Mouse (Mus musculus) liver, adult (tissue): ENCODE measurements around the gene Exoc4.

Source experiments
- GATA4 ChIP-seq: IDR thresholded peaks from 2 replicates; pipeline ENCODE4 v1.6.1; 2014; ENCODE audit warnings: mild to moderate bottlenecking, low read length; ENCODE audit not compliant: insufficient replicate concordance

Exoc4 gene

DNA sequence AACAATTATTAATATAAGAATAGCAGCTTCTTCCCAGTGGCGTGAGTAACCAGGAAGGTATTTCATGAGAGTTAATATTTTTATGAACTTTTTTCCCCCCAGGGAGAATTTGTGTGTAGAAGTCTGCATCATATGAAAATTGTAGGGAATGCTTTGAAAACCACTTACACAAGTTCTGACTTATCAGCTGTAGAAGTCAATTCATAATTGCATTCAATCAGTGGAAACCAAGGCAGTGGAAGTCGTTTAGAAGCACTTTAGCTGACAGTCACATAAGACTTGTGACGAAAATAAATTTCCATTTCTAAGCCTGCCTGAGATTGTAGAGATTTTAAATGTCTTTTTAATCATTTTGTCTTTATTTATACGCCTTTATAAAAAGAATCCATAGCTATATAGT, 35.1 kb downstream of the Exoc4 start:
- no peak for TF ChIP-seq GATA4

- TF ChIP-seq GATA4, result no peak
Observed at GRCm38 (mm10) chr6:33286376-33286775, 37.5 kb downstream of the Exoc4 start.

DNA sequence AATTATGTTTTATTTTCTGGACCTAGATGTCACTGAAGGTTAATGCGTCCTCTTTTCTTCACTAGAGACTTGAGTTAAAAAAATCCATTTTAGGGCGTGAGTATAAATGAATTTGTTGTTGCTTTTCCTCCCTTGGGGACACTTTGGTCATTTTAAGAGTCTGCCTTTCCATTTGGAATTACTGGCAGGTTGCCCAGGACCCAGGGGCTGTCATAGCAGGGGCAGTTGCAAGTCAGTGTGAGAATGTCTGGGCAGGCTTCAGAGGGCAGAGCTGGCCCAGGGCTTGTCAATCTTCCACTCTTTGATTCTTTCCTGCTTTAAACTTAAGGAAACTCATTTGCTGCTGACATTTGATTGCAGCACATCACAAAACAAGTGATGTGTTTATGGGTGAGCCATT, 45.7 kb downstream of the Exoc4 start:
- TF ChIP-seq GATA4, result no peak

GRCm38 (mm10) chr6:33297566-33297965, 48.7 kb downstream of the Exoc4 start:
- no peak for TF ChIP-seq GATA4

GRCm38 (mm10) chr6:33298768-33299167, 49.9 kb downstream of the Exoc4 start:
- TF ChIP-seq GATA4, result no peak

DNA sequence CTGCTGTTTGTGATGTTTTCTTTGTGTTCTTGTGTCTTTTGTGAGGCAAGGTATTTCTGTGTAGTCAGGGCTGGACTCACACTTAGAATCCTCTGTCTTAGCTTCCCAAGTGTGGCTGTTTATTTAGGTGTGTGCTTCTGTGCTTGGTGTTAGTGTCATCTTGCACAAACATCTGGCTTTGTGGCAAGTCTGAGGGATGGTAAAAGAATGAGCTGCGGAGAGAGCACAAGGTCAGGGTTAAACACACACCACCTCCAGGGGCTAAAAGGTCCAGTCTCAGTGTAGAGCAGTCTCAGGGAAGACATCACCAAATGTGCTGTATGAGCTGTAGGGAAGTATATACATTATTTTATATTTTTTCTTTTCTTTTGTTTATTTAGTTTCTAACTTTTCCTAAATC, 57.1 kb downstream of the Exoc4 start:
- no peak for TF ChIP-seq GATA4

DNA sequence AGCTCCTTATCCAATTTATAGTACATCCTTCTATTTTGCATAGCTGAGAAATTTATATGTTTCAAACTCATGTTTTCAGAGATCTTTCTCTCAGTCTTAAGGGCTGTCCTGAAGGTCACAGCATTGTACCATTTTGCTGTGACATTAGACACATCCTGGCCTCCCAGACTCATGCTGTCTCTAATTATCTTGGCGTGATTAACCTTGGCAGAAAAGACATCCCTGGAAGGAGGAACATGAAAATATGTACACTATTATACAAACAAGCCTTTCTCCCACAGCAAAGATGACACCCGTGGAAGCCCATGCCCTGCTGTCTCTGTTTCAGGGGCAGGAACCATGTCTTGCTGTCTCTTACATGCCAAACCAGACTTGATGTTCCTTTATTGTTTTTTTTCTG, 59.8 kb downstream of the Exoc4 start:
- TF ChIP-seq GATA4, result no peak

- no peak for TF ChIP-seq GATA4
Observed at GRCm38 (mm10) chr6:33310486-33310885, 61.6 kb downstream of the Exoc4 start.

DNA sequence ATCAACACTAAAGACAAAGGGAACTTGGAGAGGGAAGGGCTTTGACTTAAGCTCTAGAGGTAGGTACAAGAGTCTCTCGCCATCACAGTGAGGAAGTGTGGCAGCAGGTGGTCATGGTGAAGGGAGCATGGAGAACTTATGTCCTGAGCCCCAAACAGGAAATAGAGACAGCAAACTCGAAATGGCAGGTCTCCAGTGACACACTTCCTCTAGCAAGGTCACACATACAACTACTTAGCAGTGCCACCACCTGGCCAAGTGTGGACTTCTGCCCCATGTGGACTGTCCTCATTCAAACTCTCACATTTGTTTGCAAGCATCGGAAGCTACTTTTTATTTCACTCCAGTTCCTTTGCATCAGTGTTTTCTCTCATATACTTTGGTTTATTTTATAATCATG, 74.0 kb downstream of the Exoc4 start:
- no peak for TF ChIP-seq GATA4

GRCm38 (mm10) chr6:33323386-33323785, 74.5 kb downstream of the Exoc4 start:
- no peak for TF ChIP-seq GATA4

DNA sequence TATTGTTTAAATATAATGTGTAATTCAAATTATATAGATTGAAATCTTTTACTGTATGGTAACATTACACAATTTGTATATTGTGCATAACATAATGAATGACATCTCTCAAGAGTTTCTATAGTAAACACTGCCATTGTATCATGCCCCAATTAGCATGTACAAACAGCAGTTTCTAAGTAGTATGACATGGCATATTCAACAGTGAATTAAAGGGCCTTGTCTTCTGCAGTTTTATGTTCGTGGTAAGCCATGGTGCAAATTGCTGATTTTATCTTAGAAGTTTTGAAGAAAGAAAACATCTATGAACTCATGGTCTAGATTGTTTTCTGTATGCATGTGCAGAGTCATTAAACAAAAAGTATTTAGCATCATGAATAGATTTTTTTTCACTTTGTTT, 79.4 kb downstream of the Exoc4 start:
- TF ChIP-seq GATA4, result no peak

- TF ChIP-seq GATA4, result no peak
Observed at GRCm38 (mm10) chr6:33347088-33347775, 98.3 kb downstream of the Exoc4 start.

DNA sequence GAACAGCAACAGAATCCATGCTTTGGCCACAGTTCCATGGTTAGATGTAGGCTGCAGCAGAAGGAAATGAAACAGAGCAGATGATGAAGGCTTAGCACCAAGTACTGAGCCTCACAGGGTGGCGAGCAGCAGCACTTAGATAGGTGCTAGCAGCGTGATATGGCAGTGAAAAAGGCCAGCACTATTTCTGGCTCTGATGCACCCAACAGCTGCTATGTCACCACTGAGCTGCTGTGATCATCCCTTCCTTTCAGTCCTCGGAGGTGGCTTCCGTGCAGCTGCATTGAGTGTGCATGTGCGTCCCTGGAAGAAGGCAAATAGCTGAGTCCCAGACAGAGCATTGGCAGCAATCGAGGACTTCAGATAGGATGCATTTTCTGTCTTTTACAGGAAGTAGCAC, 112.7 kb downstream of the Exoc4 start:
- no peak for TF ChIP-seq GATA4

GRCm38 (mm10) chr6:33380517-33380916, 131.6 kb downstream of the Exoc4 start:
- no peak for TF ChIP-seq GATA4

- TF ChIP-seq GATA4, result no peak
Observed at GRCm38 (mm10) chr6:33382176-33382575, 133.3 kb downstream of the Exoc4 start.

DNA sequence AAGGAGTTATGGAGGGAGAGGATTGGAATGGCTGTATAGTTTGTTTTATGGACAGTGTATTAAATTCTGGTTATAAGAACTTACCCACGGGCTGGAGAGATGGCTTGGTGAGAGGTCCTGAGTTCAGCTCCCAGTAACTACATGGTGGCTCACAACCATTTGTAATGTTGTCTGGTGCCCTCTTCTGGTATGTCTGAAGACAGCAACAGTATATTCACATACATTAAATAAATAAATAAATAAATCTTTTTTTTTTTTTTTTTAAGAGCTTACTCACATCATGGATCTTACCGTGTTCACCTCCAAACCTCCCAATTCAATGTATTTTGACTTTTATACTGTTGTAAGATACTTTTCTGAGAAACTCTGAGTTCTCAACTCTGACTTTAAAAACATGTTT, 143.1 kb downstream of the Exoc4 start:
- no peak for TF ChIP-seq GATA4

DNA sequence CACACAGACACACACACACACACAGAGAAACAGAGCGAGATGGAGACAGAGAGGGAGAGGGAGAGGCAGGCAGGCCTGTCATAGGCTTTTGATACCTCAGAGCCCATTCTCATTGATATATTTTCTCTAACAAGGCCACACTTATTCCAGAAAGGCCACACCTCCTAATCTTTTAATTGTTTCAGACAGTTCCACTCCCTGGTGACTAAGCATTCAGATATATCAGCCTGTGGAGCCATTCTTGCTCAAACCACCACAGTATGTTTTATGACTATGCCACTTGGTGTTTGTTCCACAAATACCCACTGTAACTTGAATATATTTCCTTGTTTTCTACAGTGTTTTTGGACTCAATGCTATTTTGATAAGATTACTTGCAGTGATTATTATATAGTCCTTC, 150.6 kb downstream of the Exoc4 start:
- TF ChIP-seq GATA4, result no peak
